In the genomic region with DNA sequence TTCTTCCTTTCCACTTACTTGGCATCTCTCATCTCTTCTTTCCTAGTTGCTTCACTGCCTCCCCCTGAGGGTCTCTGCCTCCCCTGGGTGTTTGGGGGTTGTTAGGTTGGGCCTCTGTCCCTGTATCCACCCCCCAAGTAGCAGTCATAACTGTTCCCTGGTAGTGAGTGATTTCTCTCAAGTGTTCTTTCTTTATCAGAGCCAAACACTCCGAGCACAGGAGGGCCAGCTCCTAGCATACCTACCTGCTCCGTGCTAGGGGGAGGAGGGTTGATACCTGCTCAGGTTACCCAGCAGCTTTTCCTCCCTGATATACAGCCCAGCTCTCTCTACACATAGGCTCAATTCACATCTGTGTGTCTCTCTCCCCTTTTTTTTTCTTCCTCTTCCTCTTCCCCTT, we compare ENCODE assay signal across 18 mouse cellular contexts. TPM values are rescaled to one million over a fixed set of nuclear protein-coding genes. Genes with fewer than 3 reads are reported as not detected.
"Had no signal": no experiment of that assay in that cellular context is flagged by ENCODE, and none has a peak within 500 bp of the region (broad histone marks: within the 10 kb centered on the region; RNA-seq: fewer than 3 reads in every experiment).

No protein-coding gene starts in this region.

- H3K9ac ChIP-seq: kidney, embryonic 15.5 days; liver, embryonic 13.5 days; midbrain, embryonic 12.5 days; midbrain, embryonic 15.5 days; neural tube, embryonic 12.5 days; neural tube, embryonic 15.5 days; stomach, embryonic 15.5 days had no signal

- H3K4me3 ChIP-seq: kidney, embryonic 15.5 days; left cerebral cortex, adult 2 months; liver, embryonic 13.5 days; midbrain, embryonic 12.5 days; midbrain, embryonic 15.5 days; neural tube, embryonic 12.5 days; neural tube, embryonic 15.5 days; stomach, embryonic 15.5 days had no signal

- H3K9me3 ChIP-seq: kidney, embryonic 15.5 days; liver, embryonic 13.5 days; midbrain, embryonic 12.5 days; midbrain, embryonic 15.5 days; neural tube, embryonic 12.5 days; neural tube, embryonic 15.5 days; stomach, embryonic 15.5 days had no signal

- DNase-seq: kidney, adult 11 months; kidney, adult 8-10 months; kidney, postnatal 10 days; kidney, postnatal 36 days; layer of hippocampus, postnatal 36 days; liver, embryonic 13.5 days; retina, postnatal 1 day; right cerebral cortex, postnatal 25 days; spleen, adult 18-20 months; thymus, postnatal 25 days had no signal

- ATAC-seq: midbrain, embryonic 15.5 days had no signal

- H3K4me2 ChIP-seq: kidney, embryonic 15.5 days; liver, embryonic 13.5 days; midbrain, embryonic 12.5 days; midbrain, embryonic 15.5 days; neural tube, embryonic 12.5 days; neural tube, embryonic 15.5 days; stomach, embryonic 15.5 days had no signal

- H3K27me3 ChIP-seq: kidney, embryonic 15.5 days; liver, embryonic 13.5 days; midbrain, embryonic 12.5 days; midbrain, embryonic 15.5 days; neural tube, embryonic 12.5 days; neural tube, embryonic 15.5 days; stomach, embryonic 15.5 days had no signal

- H3K27ac ChIP-seq: kidney, embryonic 15.5 days; left cerebral cortex, adult 2 months; liver, embryonic 13.5 days; midbrain, embryonic 12.5 days; midbrain, embryonic 15.5 days; neural tube, embryonic 12.5 days; neural tube, embryonic 15.5 days; stomach, embryonic 15.5 days had no signal

RNA-seq across cellular contexts. Expression of a gene that starts 15.3 kb away (rescaled TPM):
- total RNA-seq: megakaryocyte-erythroid progenitor cell, adult 5-6 weeks had no signal
